In genomic region chr6:4009548-4009947, GRCm38 (mm10) we compare ENCODE assay signal across 22 mouse cellular contexts. TPM values are rescaled to one million over a fixed set of nuclear protein-coding genes. Genes with fewer than 3 reads are reported as not detected.
DNase-seq lines count a peak whose midpoint lies in the region; ATAC-seq lines count a peak whose summit lies in the region.
"Had no signal": no experiment of that assay in that cellular context is flagged by ENCODE, and none has a peak within 500 bp of the region (broad histone marks: within the 10 kb centered on the region; RNA-seq: fewer than 3 reads in every experiment).

No protein-coding gene starts in this region.

- peak; percentile 34 for DNase-seq in embryonic facial prominence, embryonic 14.5 days (ENCODE audit: low spot score)
- no peak for DNase-seq in embryonic facial prominence, embryonic 10.5 days (ENCODE audit: low spot score)
- DNase-seq in kidney, adult 11 months: peak; percentile 37
- DNase-seq in kidney, postnatal 10 days: peak; percentile 26
- DNase-seq in limb, embryonic 10.5 days (ENCODE audit: low spot score): no peak
- DNase-seq: cerebellum, adult 11 months; cerebellum, postnatal 14 days; liver; liver, postnatal 0 days; retina, postnatal 1 day; right cerebral cortex, postnatal 4 days; thymus, postnatal 4 days had no signal

- no peak for ATAC-seq in embryonic facial prominence, embryonic 14.5 days (ENCODE audit: low read depth)
- no peak; the same call in 1 of the 2 replicates for ATAC-seq in kidney, embryonic 15.5 days (replicated peaks; ENCODE audit: low FRiP score)
- 0 out of 2 replicates have a peak, but pooled peaks have one; percentile 25 for ATAC-seq in heart, embryonic 12.5 days (ENCODE audit: insufficient number of reproducible peaks, low FRiP score)
- no peak for ATAC-seq in CD4-positive, CD25-positive, alpha-beta regulatory T cell, adult 4 months
- ATAC-seq: forebrain, embryonic 15.5 days; liver, postnatal 0 days; midbrain, embryonic 15.5 days had no signal

- no peak overlapping the region for H3K4me2 ChIP-seq in embryonic facial prominence, embryonic 14.5 days (ENCODE audit: low read depth, low read length)
- no peak overlapping the region for H3K4me2 ChIP-seq in kidney, embryonic 15.5 days
- H3K4me2 ChIP-seq in heart, embryonic 12.5 days: no peak overlapping the region
- H3K4me2 ChIP-seq: forebrain, embryonic 15.5 days; hindbrain, embryonic 15.5 days; midbrain, embryonic 15.5 days had no signal

- no peak overlapping the region for H3K9ac ChIP-seq in embryonic facial prominence, embryonic 14.5 days (ENCODE audit: low read depth, low read length)
- H3K9ac ChIP-seq in kidney, embryonic 15.5 days: no peak overlapping the region
- no peak overlapping the region for H3K9ac ChIP-seq in heart, embryonic 12.5 days
- H3K9ac ChIP-seq: forebrain, embryonic 15.5 days; hindbrain, embryonic 15.5 days; liver, postnatal 0 days; midbrain, embryonic 15.5 days had no signal

- no peaks in the 10 kb centered on the region for H3K27me3 ChIP-seq in embryonic facial prominence, embryonic 14.5 days (replicated peaks; ENCODE audit: control insufficient read depth, insufficient read depth, low read length)
- no peaks in the 10 kb centered on the region for H3K27me3 ChIP-seq in embryonic facial prominence, embryonic 10.5 days (replicated peaks; ENCODE audit: low read depth, poor library complexity, severe bottlenecking)
- H3K27me3 ChIP-seq in kidney, embryonic 15.5 days: no peaks in the 10 kb centered on the region
- no peaks in the 10 kb centered on the region for H3K27me3 ChIP-seq in heart, embryonic 12.5 days (replicated peaks)
- H3K27me3 ChIP-seq in limb, embryonic 10.5 days (ENCODE audit: low read depth, poor library complexity, severe bottlenecking): no peaks in the 10 kb centered on the region
- H3K27me3 ChIP-seq: CH12.LX; forebrain, embryonic 15.5 days; hindbrain, embryonic 15.5 days; megakaryocyte, embryonic 14.5 days; midbrain, embryonic 15.5 days had no signal

- H3K27ac ChIP-seq in embryonic facial prominence, embryonic 14.5 days (replicated peaks; ENCODE audit: low read depth, low read length): no peak overlapping the region
- no peak overlapping the region for H3K27ac ChIP-seq in embryonic facial prominence, embryonic 10.5 days (replicated peaks)
- no peak overlapping the region for H3K27ac ChIP-seq in kidney, embryonic 15.5 days
- H3K27ac ChIP-seq in heart, embryonic 12.5 days (ENCODE audit: poor library complexity, severe bottlenecking): no peak overlapping the region
- H3K27ac ChIP-seq in limb, embryonic 10.5 days: no peak overlapping the region
- H3K27ac ChIP-seq: forebrain, embryonic 15.5 days; hindbrain, embryonic 15.5 days; midbrain, embryonic 15.5 days had no signal

- H3K4me3 ChIP-seq in embryonic facial prominence, embryonic 14.5 days (ENCODE audit: low read depth, low read length): no peak overlapping the region
- H3K4me3 ChIP-seq in embryonic facial prominence, embryonic 10.5 days: no peak overlapping the region
- H3K4me3 ChIP-seq in kidney, embryonic 15.5 days (replicated peaks): no peak overlapping the region
- H3K4me3 ChIP-seq in heart, embryonic 12.5 days: no peak overlapping the region
- H3K4me3 ChIP-seq in limb, embryonic 10.5 days: no peak overlapping the region
- H3K4me3 ChIP-seq: erythroblast, embryonic 14.5 days; forebrain, embryonic 15.5 days; hindbrain, embryonic 15.5 days; megakaryocyte, embryonic 14.5 days; midbrain, embryonic 15.5 days had no signal

- H3K9me3 ChIP-seq in embryonic facial prominence, embryonic 14.5 days (ENCODE audit: control insufficient read depth, low read length): no peaks in the 10 kb centered on the region
- no peaks in the 10 kb centered on the region for H3K9me3 ChIP-seq in embryonic facial prominence, embryonic 10.5 days
- no peaks in the 10 kb centered on the region for H3K9me3 ChIP-seq in kidney, embryonic 15.5 days (replicated peaks)
- H3K9me3 ChIP-seq in heart, embryonic 12.5 days (replicated peaks): no peaks in the 10 kb centered on the region
- no peaks in the 10 kb centered on the region for H3K9me3 ChIP-seq in limb, embryonic 10.5 days (replicated peaks)
- H3K9me3 ChIP-seq: forebrain, embryonic 15.5 days; hindbrain, embryonic 15.5 days; megakaryocyte, embryonic 14.5 days; midbrain, embryonic 15.5 days had no signal

- peaks cover under 1% of the 10 kb centered on the region; the same call in 1 of the 2 replicates for H3K4me1 ChIP-seq in embryonic facial prominence, embryonic 14.5 days (ENCODE audit: control insufficient read depth, insufficient read depth, low read length)
- peaks cover 3% of the 10 kb centered on the region; the same call in 1 of the 2 replicates for H3K4me1 ChIP-seq in embryonic facial prominence, embryonic 10.5 days
- H3K4me1 ChIP-seq in kidney, embryonic 15.5 days: no peaks in the 10 kb centered on the region
- peaks cover 19% of the 10 kb centered on the region for H3K4me1 ChIP-seq in heart, embryonic 12.5 days (replicated peaks)
- H3K4me1 ChIP-seq in limb, embryonic 10.5 days: 0 out of 2 replicates have a peak, but pooled peaks cover 5% of the 10 kb centered on the region
- H3K4me1 ChIP-seq: forebrain, embryonic 15.5 days; hindbrain, embryonic 15.5 days; midbrain, embryonic 15.5 days had no signal

- no peaks in the 10 kb centered on the region for H3K36me3 ChIP-seq in embryonic facial prominence, embryonic 14.5 days (ENCODE audit: control insufficient read depth, insufficient read depth, low read length)
- no peaks in the 10 kb centered on the region for H3K36me3 ChIP-seq in embryonic facial prominence, embryonic 10.5 days (replicated peaks)
- H3K36me3 ChIP-seq in kidney, embryonic 15.5 days: no peaks in the 10 kb centered on the region
- H3K36me3 ChIP-seq in heart, embryonic 12.5 days: no peaks in the 10 kb centered on the region
- no peaks in the 10 kb centered on the region for H3K36me3 ChIP-seq in limb, embryonic 10.5 days
- H3K36me3 ChIP-seq: forebrain, embryonic 15.5 days; hindbrain, embryonic 15.5 days; midbrain, embryonic 15.5 days had no signal

RNA-seq across cellular contexts. Expression of gene Gng11, which starts 5.8 kb away (rescaled TPM):
- polyA plus RNA-seq in embryonic facial prominence, embryonic 14.5 days (2014; fragmentation: Nextera tagmentation; extraction: Ambion mirVana): 86.6 and 96.9 TPM in 2 replicates
- 34.8 and 38.9 TPM in 2 replicates for polyA plus RNA-seq in embryonic facial prominence, embryonic 10.5 days (2016; fragmentation: Nextera tagmentation; extraction: Ambion mirVana)
- polyA plus RNA-seq in kidney, embryonic 15.5 days (2015; fragmentation: Nextera tagmentation; extraction: Ambion mirVana): 81.3 and 82.3 TPM in 2 replicates
- polyA plus RNA-seq in heart, embryonic 12.5 days (2016; fragmentation: Nextera tagmentation; extraction: Ambion mirVana): 76.1 and 79.7 TPM in 2 replicates
- polyA plus RNA-seq in limb, embryonic 10.5 days (2016; fragmentation: Nextera tagmentation; extraction: Ambion mirVana): 31.5 and 35.1 TPM in 2 replicates
- polyA plus RNA-seq in CD4-positive, CD25-positive, alpha-beta regulatory T cell, adult 4 months (2017; shearing (Covaris generic)): not detected

RNA-seq across cellular contexts. Expression of gene Gngt1, which starts 16.0 kb away (rescaled TPM):
- polyA plus RNA-seq in embryonic facial prominence, embryonic 14.5 days (2014; fragmentation: Nextera tagmentation; extraction: Ambion mirVana): 0.24 TPM in 1 of 2 replicates, not detected in the other
- polyA plus RNA-seq in embryonic facial prominence, embryonic 10.5 days (2016; fragmentation: Nextera tagmentation; extraction: Ambion mirVana): not detected in 2 replicates
- polyA plus RNA-seq in kidney, embryonic 15.5 days (2015; fragmentation: Nextera tagmentation; extraction: Ambion mirVana): not detected in 2 replicates
- not detected in 2 replicates for polyA plus RNA-seq in heart, embryonic 12.5 days (2016; fragmentation: Nextera tagmentation; extraction: Ambion mirVana)
- not detected in 2 replicates for polyA plus RNA-seq in limb, embryonic 10.5 days (2016; fragmentation: Nextera tagmentation; extraction: Ambion mirVana)
- polyA plus RNA-seq in CD4-positive, CD25-positive, alpha-beta regulatory T cell, adult 4 months (2017; shearing (Covaris generic)): not detected
- polyA plus RNA-seq: erythroblast, embryonic 14.5 days; forebrain, embryonic 15.5 days; heart, embryonic 14.5 days; hindbrain, embryonic 15.5 days; midbrain, embryonic 15.5 days had no signal

RNA-seq across cellular contexts. Expression of gene Tfpi2, which starts 20.8 kb away (rescaled TPM):
- 3.5 TPM in 2 replicates for polyA plus RNA-seq in embryonic facial prominence, embryonic 14.5 days (2014; fragmentation: Nextera tagmentation; extraction: Ambion mirVana)
- polyA plus RNA-seq in embryonic facial prominence, embryonic 10.5 days (2016; fragmentation: Nextera tagmentation; extraction: Ambion mirVana): 0.79 and 0.85 TPM in 2 replicates
- 3.2 TPM in 2 replicates for polyA plus RNA-seq in kidney, embryonic 15.5 days (2015; fragmentation: Nextera tagmentation; extraction: Ambion mirVana)
- polyA plus RNA-seq in heart, embryonic 12.5 days (2016; fragmentation: Nextera tagmentation; extraction: Ambion mirVana): 4.3 TPM in 2 replicates
- polyA plus RNA-seq in limb, embryonic 10.5 days (2016; fragmentation: Nextera tagmentation; extraction: Ambion mirVana): 0.41 and 0.90 TPM in 2 replicates
- polyA plus RNA-seq in CD4-positive, CD25-positive, alpha-beta regulatory T cell, adult 4 months (2017; shearing (Covaris generic)): under 1 TPM in 1 of 2 experiments, not detected in 1; 0.22 TPM
- polyA plus RNA-seq: erythroblast, embryonic 14.5 days had no signal

Comparison
In these comparisons a context has a peak if more than half of its experiments do, and no peak if none do; other contexts are left out.
1. DNase-seq: peak in embryonic facial prominence, embryonic 14.5 days (single experiment), kidney, adult 11 months (single experiment) and kidney, postnatal 10 days (single experiment); none in embryonic facial prominence, embryonic 10.5 days (single experiment) and limb, embryonic 10.5 days (single experiment).
2. RNA of gene Gng11, which starts 5.8 kb away (polyA plus RNA-seq): 86.6 to 96.9 TPM in embryonic facial prominence, embryonic 14.5 days, 81.3 to 82.3 TPM in kidney, embryonic 15.5 days, 76.1 to 79.7 TPM in heart, embryonic 12.5 days, 34.8 to 38.9 TPM in embryonic facial prominence, embryonic 10.5 days and 31.5 to 35.1 TPM in limb, embryonic 10.5 days; not detected in CD4-positive, CD25-positive, alpha-beta regulatory T cell, adult 4 months; every median in the first group is over 10 times any median in the second.